Mouse (Mus musculus) brain, embryonic 18.5 days (tissue): ENCODE results near the gene Sema3g.

ENCODE experiments used
- DNase-seq: peaks from one replicate; pipeline ENCODE4 v3.0.0-alpha.2; 2012; ENCODE audit warnings: low read depth, low spot score

The Sema3g gene

GRCm38 (mm10) chr14:31217666-31218065, at the start of gene Sema3g:
Gene Sema3g (plus strand): TSS chr14:31217860.
- DNase-seq, result no peak

GRCm38 (mm10) chr14:31168425-31168824, 49.2 kb upstream of the Sema3g start, which contains the start of gene Stab1:
Gene Stab1 (minus strand): TSS chr14:31168641.
- DNase-seq, result no peak

GRCm38 (mm10) chr14:31169508-31169907, 48.2 kb upstream of the Sema3g start:
- DNase-seq, result no peak

- DNase-seq, result no peak
Measured at GRCm38 (mm10) chr14:31170963-31171362, 46.7 kb upstream of the Sema3g start.

- DNase-seq, result no peak
Measured at GRCm38 (mm10) chr14:31171386-31171785, 46.3 kb upstream of the Sema3g start.

GRCm38 (mm10) chr14:31171821-31172220, 45.8 kb upstream of the Sema3g start:
- DNase-seq, result no peak

- DNase-seq, result no peak
Measured at GRCm38 (mm10) chr14:31172781-31173455, 44.7 kb upstream of the Sema3g start.

GRCm38 (mm10) chr14:31173537-31173936, 44.1 kb upstream of the Sema3g start:
- no peak for DNase-seq

GRCm38 (mm10) chr14:31177287-31177686, 40.4 kb upstream of the Sema3g start:
- DNase-seq, result no peak

- DNase-seq, result no peak
Measured at GRCm38 (mm10) chr14:31177715-31178114, 39.9 kb upstream of the Sema3g start.

- no peak for DNase-seq
Measured at GRCm38 (mm10) chr14:31179677-31180365, 37.8 kb upstream of the Sema3g start.

GRCm38 (mm10) chr14:31181512-31181911, 36.1 kb upstream of the Sema3g start:
- no peak for DNase-seq

GRCm38 (mm10) chr14:31182786-31183290, 34.8 kb upstream of the Sema3g start:
- no peak for DNase-seq

GRCm38 (mm10) chr14:31183541-31183940, 34.1 kb upstream of the Sema3g start:
- no peak for DNase-seq

- no peak for DNase-seq
Measured at GRCm38 (mm10) chr14:31184195-31184594, 33.5 kb upstream of the Sema3g start.

GRCm38 (mm10) chr14:31186656-31187055, 31.0 kb upstream of the Sema3g start:
- DNase-seq, result no peak

- no peak for DNase-seq
Measured at GRCm38 (mm10) chr14:31188771-31189181, 28.9 kb upstream of the Sema3g start.

- DNase-seq, result no peak
Measured at GRCm38 (mm10) chr14:31189348-31189747, 28.3 kb upstream of the Sema3g start.

- DNase-seq, result no peak
Measured at GRCm38 (mm10) chr14:31191936-31192335, 25.7 kb upstream of the Sema3g start.

- no peak for DNase-seq
Measured at GRCm38 (mm10) chr14:31193791-31194190, 23.9 kb upstream of the Sema3g start.

- DNase-seq, result no peak
Measured at GRCm38 (mm10) chr14:31194441-31194840, 23.2 kb upstream of the Sema3g start.

GRCm38 (mm10) chr14:31194891-31195513, 22.7 kb upstream of the Sema3g start:
- DNase-seq, result no peak
